Mouse (Mus musculus) urinary bladder, postnatal 10 days (tissue): ENCODE measurements around the gene Gabra6.

Experiments
- DNase-seq: peaks from one replicate; pipeline ENCODE4 v3.0.0; 2022; ENCODE audit warnings: low spot score

Gabra6 gene

DNA sequence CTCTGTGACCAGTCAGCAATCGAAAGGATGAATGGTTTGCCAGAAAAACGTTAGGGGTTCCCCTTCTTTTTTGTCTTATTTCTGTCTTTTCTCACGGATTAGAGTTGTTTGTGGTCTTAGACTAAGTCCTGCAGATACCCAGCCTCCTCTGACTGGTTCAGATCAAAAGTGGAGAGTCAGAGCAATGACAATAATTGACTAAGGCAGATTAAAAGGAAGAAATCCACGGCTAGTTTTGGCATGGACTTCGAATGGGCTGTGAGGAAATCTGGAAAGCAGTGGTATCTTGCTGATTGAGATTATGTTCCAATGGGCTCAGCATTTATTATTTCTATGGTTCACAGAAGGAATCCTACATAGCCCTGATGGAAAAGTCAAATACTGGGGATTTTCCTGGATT, at the start of gene Gabra6:
Gene Gabra6, minus strand, starts transcription at position 191 of the 400 bp plus-strand sequence.
- no peak for DNase-seq

DNA sequence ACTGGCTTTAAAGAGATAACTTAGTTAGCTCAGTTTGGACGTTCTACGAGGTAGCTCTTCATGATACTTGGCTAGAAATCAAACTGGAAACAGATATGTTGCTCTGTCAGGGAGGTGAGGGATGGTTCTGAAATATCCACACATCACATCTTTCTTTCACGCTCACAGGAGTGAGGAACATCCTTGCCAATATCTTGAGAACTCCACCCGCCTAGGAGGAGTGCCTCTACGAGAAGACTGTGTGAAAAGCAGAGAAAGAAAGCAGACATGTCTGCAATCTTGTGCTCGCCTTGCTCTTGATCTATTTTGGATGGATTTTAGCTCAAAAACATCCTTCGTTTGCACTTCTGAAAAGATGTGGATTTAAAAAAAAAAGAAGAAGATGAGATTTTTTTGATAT, 44.7 kb upstream of the Gabra6 start:
- no peak for DNase-seq

DNA sequence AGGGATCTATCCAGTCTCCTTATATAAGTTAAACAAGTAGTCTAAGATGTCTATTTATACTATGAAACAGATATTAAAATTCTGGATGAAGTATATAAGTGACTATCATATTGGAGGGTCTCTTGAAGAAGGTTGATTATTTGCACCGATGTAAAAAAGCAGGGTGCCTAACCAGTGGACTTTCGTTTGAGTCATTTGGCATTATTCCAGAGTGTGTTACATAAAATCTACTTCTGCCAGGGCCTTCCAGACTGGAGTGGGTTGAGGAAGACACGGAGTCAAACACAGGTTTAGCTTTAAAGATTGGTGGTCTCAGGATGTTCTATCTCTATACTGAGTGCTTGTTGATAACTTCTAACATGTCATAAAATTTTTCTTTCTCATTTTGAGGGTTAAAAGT, 11.2 kb upstream of the Gabra6 start:
- DNase-seq, result no peak

DNA sequence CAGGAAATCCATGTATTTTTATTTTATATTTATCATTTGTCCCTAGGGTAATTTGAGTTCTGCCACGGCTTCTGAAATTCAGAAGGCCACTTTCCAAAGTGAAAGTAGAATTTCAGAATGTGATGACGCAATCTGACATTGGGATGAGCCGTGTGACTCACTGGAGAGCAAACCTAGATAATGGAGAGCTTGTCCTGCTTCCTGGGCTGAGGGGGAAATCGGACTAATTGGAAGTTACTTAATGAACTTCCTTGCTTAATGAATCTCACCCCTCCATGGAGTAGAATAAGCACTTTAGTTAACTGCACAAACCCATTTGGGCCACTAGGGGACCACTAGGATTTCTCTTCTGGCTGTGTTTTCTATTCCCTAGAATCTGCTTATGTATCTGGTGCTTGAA, 5.4 kb upstream of the Gabra6 start:
- no peak for DNase-seq

DNA sequence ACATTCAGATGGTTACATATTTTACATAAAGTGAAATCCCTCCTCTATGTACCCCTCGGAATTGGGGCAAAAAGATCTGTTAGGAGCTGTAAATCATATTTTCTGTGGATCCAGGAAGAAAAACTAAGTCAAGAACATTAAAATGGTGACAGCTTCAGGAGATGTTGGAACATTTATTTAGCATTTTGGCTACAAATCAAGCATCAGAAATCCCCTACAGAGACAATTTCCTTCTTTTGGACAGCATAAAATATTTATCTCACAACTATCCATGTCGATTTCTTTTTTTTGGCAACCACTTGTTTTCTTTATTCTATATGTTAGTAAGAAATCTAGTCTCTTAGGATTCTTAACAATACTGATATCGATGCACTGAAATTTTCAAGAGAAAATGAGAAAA, 688 bp upstream of the Gabra6 start:
- DNase-seq, result no peak

DNA sequence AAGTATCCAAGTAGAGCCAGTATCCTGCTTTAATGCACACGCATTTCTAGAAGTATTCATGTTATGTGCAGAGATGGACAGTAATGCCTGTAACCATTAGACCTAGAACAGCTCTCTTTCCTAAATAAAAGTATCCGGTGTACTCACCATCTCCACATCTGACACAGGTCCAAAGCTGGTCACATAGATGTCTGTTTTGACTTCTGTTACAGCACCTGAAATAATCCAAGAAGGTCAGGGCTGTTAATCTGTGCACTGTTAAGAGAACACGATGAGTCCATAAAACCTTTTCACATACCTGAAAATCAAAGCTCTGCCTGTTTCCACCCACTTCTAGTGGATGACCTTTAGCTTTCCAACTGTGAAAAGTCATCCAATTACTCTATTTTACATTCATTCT, 1.4 kb downstream of the Gabra6 start:
- DNase-seq, result no peak

DNA sequence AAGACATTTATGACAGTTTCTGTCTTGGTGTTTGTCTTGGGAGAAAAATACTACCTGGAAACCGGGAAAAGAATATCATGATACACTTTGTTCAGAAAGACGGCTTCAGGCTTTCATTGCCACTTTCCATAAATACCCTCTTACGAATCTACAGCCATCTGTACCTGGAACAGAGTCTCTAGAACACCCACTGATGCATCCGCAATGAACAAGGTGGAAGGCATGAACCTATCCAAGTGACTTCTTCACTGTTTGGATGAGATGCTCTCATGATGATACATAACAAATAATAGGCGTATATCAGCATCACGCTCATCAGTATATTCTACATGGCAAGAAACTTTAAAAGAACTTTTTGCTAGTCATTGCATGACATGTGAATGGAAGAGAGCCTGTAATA, 1.8 kb downstream of the Gabra6 start:
- DNase-seq, result no peak

DNA sequence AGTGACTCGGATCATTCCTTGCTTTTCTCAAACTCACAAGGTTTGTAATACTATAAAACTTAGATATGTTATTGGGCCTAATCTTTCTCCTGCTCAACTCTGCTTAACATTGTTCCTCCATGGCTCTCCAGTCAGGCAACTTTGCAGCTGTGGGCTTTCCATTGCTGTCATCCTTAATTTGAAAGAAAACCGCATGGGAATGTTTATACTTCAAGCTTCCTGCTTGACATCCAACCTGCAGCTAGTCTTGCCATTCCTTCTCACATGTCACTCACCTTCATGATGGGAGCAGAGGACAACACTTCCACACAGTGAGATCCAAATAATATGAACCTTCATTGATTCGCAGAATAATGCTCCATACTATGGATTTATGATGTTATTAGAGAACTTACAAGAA, 2.9 kb downstream of the Gabra6 start:
- no peak for DNase-seq

DNA sequence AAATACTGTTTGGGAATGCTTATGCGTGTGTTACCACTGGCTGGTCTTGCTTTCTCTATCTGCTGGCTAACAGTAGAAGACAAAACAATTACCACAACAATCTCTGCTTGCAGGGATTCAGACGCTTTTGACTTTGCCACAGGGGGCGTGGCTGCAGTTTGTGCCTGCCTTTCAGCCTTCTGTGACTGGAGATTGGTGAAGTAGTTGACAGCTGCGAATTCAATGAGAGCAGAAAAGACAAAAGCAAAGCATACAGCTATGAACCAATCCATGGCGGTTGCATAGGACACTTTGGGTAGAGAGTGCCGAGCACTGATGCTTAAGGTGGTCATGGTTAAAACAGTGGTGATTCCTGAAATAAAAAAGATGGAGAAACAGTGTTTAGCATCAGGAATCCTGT, 6.0 kb downstream of the Gabra6 start:
- no peak for DNase-seq

DNA sequence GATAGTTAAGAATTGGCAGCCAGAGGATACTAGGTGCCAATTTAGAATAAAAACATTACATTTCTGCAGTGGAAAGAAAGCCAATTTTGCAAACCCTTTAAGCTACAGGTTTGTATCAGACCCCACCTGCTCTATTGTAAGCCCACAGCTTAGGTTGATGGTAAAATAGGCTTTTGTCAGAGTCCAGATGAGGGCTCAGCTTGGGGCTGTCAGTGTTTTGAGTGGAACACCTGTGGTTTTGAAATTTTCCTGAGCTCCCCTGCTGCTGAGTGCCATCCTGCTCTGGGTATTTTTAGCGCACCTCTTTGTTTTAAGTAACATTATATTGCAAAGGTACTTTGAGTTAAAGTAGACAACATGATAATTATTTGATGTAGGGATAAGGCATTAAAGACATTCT, 10.0 kb downstream of the Gabra6 start:
- no peak for DNase-seq

DNA sequence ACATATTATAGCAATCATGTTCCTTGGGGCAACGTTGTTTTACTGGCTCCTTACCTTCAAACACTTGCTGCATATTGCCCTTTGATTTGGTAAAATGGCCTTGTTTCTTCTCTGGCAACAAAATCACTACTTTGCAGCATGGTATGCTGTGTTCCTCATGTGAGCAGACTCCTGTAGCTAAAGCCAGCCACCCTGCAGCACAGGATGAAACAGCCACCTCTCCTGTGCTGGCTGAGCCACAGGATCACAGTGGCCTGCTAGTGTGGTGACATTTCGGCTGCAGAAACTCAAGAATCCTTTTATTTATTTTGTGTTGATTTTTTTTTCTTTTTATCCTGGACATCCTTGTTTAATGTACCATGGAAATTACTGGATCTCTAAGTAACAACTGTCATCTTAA, 11.8 kb downstream of the Gabra6 start:
- DNase-seq, result no peak

DNA sequence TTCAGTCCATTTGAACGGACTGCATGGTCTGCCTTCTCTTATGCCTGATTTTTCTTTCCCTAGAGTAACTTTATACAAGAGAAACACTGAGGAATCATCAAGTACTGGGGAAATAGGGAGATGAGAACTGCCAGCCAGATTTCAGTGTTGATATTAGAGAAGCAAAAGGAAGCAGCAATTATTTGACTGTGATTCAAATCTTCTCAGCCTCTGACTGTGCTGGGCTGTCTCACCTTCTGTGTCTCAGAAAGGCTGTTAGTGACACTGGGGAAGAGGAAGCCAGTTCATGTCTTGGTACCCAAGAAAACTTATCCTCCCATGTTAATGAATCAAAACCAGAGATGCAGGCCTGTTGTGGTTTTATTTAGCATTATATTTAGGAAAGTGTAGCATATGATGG, 14.8 kb downstream of the Gabra6 start:
- DNase-seq, result no peak

DNA sequence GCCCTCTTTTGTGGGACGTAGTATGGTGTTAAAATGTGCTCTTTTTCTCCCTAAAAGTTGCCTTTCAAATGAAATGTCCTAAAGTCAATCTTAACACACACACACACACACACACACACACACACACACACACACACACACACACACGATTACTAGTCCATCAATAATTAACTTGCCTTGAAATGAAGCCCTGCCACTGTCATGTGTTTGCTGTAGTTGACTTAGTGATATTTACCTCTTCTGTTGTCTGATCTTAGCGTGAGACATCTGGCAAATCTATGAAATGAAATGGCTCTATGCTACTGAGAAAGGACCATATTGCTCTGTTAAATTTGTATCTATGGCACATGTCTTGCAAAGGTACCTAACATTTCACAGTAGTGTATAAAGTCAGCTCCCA, 61.9 kb downstream of the Gabra6 start:
- DNase-seq, result no peak
